Mouse (Mus musculus) neural tube, embryonic 11.5 days (tissue): ENCODE measurements around the gene Fancm. TPM values are rescaled to one million over a fixed set of nuclear protein-coding genes. Genes with fewer than 3 reads are reported as not detected.

Experiments
- ATAC-seq: fragments of 200-750 bp; cut with Nextera tagmentation; 2 replicates; pipeline ENCODE4 v1.8.0; 2017; ENCODE audit warnings: moderate number of reproducible peaks, mild to moderate bottlenecking, moderate TSS enrichment, moderate library complexity; ENCODE audit not compliant: insufficient read depth, low FRiP score, low TSS enrichment
- DNase-seq: peaks from one replicate; pipeline ENCODE4 v3.0.0-alpha.2; 2015; ENCODE audit warnings: low spot score
- H3K27ac ChIP-seq: fragments of 300-500 bp; sonication (generic); 2 replicates; pipeline ENCODE4 v1.5.1; 2014; ENCODE audit warnings: low read depth, mild to moderate bottlenecking, low read length
- H3K27me3 ChIP-seq: fragments of 300-500 bp; sonication (generic); 2 replicates; pipeline ENCODE4 v1.6.1; 2014; ENCODE audit warnings: mild to moderate bottlenecking, low read length, mixed read lengths; ENCODE audit not compliant: control insufficient read depth, insufficient read depth
- H3K36me3 ChIP-seq: fragments of 300-500 bp; sonication (generic); 2 replicates; pipeline ENCODE4 v1.6.1; 2014; ENCODE audit warnings: mild to moderate bottlenecking, low read length, moderate library complexity, mixed read lengths; ENCODE audit not compliant: control insufficient read depth, insufficient read depth
- H3K4me1 ChIP-seq: fragments of 300-500 bp; sonication (generic); 2 replicates; pipeline ENCODE4 v1.6.1; 2014; ENCODE audit warnings: low read length, mixed read lengths; ENCODE audit not compliant: control insufficient read depth, insufficient read depth
- H3K4me2 ChIP-seq: fragments of 300-500 bp; sonication (generic); 2 replicates; pipeline ENCODE4 v1.6.1; 2014; ENCODE audit warnings: low read depth, mild to moderate bottlenecking, moderate library complexity
- H3K4me3 ChIP-seq: fragments of 300-500 bp; sonication (generic); 2 replicates; pipeline ENCODE4 v1.5.1; 2014; ENCODE audit warnings: low read depth, low read length
- H3K9ac ChIP-seq: fragments of 300-500 bp; sonication (generic); 2 replicates; pipeline ENCODE4 v1.6.1; 2014; ENCODE audit warnings: mild to moderate bottlenecking, low read length
- H3K9me3 ChIP-seq: fragments of 300-500 bp; sonication (generic); 2 replicates; pipeline ENCODE4 v1.6.1; 2016; ENCODE audit warnings: low read length; ENCODE audit not compliant: control insufficient read depth
- WGBS: fragments of 180-500 bp; shearing (Covaris S2); extraction: QIAGEN DNeasy Blood & Tissue Kit; methylation state at CpG from one replicate; pipeline ENCODE4 v1.1.7; 2014; 5-methylcytosine and 5-hydroxymethylcytosine counted together
- polyA plus RNA-seq: library from polyadenylated mRNA; unstranded; fragments of >200 nt; fragmentation: Nextera tagmentation; extraction: Ambion mirVana; gene quantifications from 2 replicates; pipeline ENCODE4 v1.2.1, GENCODE M21; 2014

The Fancm gene
- 11.9 and 15.0 TPM in 2 replicates for polyA plus RNA-seq

- Histone ChIP-seq H3K27ac (peak within 1 kb of the TSS; percentile 67), H3K4me1 (peaks cover 6% of the 10 kb centered on the region), H3K4me2 (peak within 1 kb of the TSS; percentile 79), H3K9ac (peak within 1 kb of the TSS; percentile 79), H3K36me3 (no peaks in the 10 kb centered on the region), H3K4me3 (peak within 1 kb of the TSS; percentile 86), H3K27me3 (no peaks in the 10 kb centered on the region), H3K9me3 (no peaks in the 10 kb centered on the region)
- DNase-seq (peak; percentile 94), ATAC-seq (peak; percentile 20)
- 3% methylated on average over 39 of the region's 39 CpGs for WGBS
These were observed at the start of gene Fancm for GRCm38 (mm10) chr12:65075085-65075732. Fancm (plus strand) TSS chr12:65075603.

GRCm38 (mm10) chr12:65035839-65036189 is 39.6 kb upstream of the Fancm start:
- ATAC-seq (no peak), DNase-seq (no peak)
- Histone ChIP-seq H3K27me3 (no peaks in the 10 kb centered on the region), H3K9me3 (no peaks in the 10 kb centered on the region), H3K4me3 (peak overlapping the region; percentile 91), H3K4me1 (peaks cover 2% of the 10 kb centered on the region; the same call in 1 of the 2 replicates), H3K27ac (no peak overlapping the region), H3K9ac (no peak overlapping the region), H3K4me2 (peak overlapping the region; percentile 55), H3K36me3 (no peaks in the 10 kb centered on the region)
- 49% methylated on average over 8 of the region's 8 CpGs for WGBS

DNA sequence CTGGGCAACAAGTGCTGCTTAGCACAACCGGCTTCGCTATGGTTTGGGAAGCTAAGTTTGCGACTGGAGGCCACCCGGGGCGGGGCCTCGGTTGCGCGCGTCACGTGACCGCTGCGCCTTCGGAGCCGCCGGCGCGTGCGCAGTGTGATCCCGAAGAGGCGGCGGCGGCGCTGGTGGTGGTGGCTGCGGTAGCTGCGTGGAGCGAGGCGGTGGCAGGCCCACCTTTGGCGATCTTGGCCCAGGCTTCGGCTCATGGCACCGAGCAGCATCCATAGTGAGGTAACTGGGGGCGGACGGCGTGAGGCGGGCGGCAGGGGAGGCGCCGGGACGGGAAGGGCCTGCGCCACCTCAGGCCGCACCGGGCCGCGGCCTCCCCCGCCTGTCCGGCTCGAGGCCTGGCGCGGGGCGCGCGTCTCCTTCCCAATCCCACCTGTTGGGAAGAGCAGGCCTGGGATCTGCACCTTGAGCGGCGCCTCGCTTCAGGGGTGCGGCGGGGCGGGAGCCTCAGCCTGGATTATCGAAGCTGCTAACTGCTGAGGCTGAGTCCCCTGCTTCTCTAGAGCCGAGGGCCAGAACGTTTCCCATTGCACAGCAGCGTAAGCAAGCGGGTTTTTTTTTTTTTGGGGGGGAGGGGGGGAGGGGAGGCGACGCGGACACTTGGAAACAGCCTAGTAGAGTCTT is 39.1 kb upstream of the Fancm start, which contains the start of gene Prpf39:
Gene Prpf39, plus strand, starts transcription at position 144 of the 681 bp plus-strand sequence.
- no peaks in the 10 kb centered on the region for H3K9me3 ChIP-seq
- H3K4me2 ChIP-seq: peak within 1 kb of the TSS; percentile 55
- under 1% methylated on average over 56 of the region's 65 CpGs for WGBS
- peak within 1 kb of the TSS; percentile 53; the same call in 1 of the 2 replicates for H3K27ac ChIP-seq
- H3K27me3 ChIP-seq: no peaks in the 10 kb centered on the region
- H3K4me1 ChIP-seq: peaks cover 2% of the 10 kb centered on the region; the same call in 1 of the 2 replicates
- DNase-seq (peak; percentile 94), ATAC-seq (peak; percentile 94)
- H3K4me3 ChIP-seq: peak within 1 kb of the TSS; percentile 91
- peak within 1 kb of the TSS; percentile 90 for H3K9ac ChIP-seq
- H3K36me3 ChIP-seq: no peaks in the 10 kb centered on the region

DNA sequence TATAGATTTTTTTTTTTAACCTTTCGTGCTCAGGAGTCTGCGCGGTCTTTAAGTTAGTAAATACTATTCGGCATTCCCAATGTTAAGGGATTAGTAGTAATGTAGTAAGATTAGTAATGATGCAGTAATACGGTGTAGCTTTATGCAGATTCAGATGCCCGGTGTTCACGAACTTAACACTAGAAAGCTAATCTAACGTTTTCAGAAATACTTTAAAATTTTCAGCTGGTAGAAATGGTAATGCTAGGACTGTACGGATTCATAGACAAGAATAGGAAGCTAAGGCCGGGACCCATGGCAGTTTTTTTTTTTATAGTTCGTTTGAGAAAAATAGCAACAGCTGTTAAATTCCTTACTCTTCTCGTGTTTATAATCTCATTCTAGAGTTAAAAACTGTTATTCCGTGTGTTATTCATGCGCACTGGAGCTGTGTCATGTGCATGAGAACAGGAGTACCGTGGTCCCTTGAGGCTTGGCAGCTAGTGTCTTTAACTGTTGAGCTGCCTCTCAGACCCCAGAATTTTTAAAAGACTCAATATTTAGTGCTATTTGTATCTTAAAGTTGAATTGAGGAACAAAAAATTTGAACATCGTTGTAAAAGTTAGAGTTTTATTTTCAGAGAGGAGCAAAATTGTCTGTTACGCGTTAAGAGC is 38.4 kb upstream of the Fancm start:
- peak overlapping the region; percentile 91 for H3K4me3 ChIP-seq
- ATAC-seq (0 out of 2 replicates have a peak, but pooled peaks have one; percentile 3), DNase-seq (peak; percentile 11)
- no peak overlapping the region for H3K27ac ChIP-seq
- H3K4me1 ChIP-seq: peaks cover 2% of the 10 kb centered on the region; the same call in 1 of the 2 replicates
- no peaks in the 10 kb centered on the region for H3K27me3 ChIP-seq
- peak overlapping the region; percentile 55 for H3K4me2 ChIP-seq
- no peaks in the 10 kb centered on the region for H3K36me3 ChIP-seq
- 19% methylated on average over 18 of the region's 18 CpGs for WGBS
- H3K9ac ChIP-seq: peak overlapping the region; percentile 90
- H3K9me3 ChIP-seq: no peaks in the 10 kb centered on the region

- H3K9me3 ChIP-seq: no peaks in the 10 kb centered on the region
- H3K4me3 ChIP-seq: peak overlapping the region; percentile 91
- no peaks in the 10 kb centered on the region for H3K36me3 ChIP-seq
- peaks cover 2% of the 10 kb centered on the region; the same call in 1 of the 2 replicates for H3K4me1 ChIP-seq
- no peak overlapping the region for H3K27ac ChIP-seq
- peak overlapping the region; percentile 55 for H3K4me2 ChIP-seq
- no peaks in the 10 kb centered on the region for H3K27me3 ChIP-seq
- ATAC-seq (no peak), DNase-seq (no peak)
- no peak overlapping the region for H3K9ac ChIP-seq
- 35% methylated on average over 4 of the region's 4 CpGs for WGBS
These were observed 37.9 kb upstream of the Fancm start for GRCm38 (mm10) chr12:65037546-65037937.

DNA sequence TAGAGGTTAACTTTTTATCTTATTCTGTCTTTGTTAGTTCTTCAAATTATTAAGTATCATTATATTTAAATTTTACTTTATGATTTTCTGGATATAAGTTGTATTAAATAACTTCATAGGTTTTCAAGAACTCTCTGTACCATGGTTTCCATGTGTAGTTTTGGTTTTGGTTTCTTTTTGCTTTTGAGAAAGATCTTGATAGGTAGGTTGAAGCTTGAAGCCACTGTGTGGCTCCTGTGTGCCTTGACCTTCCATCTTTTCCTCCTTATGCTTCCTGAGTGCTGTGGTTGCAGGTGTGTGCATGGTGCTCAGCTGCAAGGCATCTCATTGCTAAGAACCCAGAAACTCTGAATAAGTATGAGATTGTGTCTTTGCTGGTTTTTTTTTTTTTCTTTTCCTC is 26.6 kb upstream of the Fancm start:
- Histone ChIP-seq H3K4me3 (no peak overlapping the region), H3K4me2 (no peak overlapping the region), H3K27me3 (no peaks in the 10 kb centered on the region), H3K36me3 (no peaks in the 10 kb centered on the region), H3K27ac (no peak overlapping the region), H3K4me1 (no peaks in the 10 kb centered on the region), H3K9ac (no peak overlapping the region), H3K9me3 (no peaks in the 10 kb centered on the region)
- ATAC-seq: no peak
- no peak for DNase-seq

DNA sequence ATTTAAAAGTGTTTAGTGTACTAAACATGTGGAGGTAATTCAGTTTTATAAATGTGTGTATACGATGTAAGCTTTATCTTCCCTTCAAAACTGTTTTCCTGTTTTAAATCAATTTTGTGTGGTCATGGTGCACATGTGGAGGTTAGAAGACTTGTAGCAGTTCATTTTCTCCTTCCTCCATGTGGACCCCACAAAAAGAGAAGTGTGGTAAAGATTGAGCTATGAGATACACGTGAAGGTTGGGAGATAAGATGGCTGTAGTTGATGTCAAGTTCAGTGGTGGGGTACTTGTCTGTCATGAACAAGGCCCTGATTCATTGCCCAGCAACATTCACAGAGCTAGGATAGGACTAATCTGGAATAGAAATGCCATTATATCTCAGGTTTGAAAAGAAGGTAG is 17.2 kb upstream of the Fancm start:
- H3K36me3 ChIP-seq: peaks cover 6% of the 10 kb centered on the region; the same call in 1 of the 2 replicates
- DNase-seq (no peak), ATAC-seq (no peak)
- H3K9me3 ChIP-seq: no peaks in the 10 kb centered on the region
- H3K4me3 ChIP-seq: no peak overlapping the region
- WGBS: 83% methylated on average over 2 of the region's 2 CpGs
- no peak overlapping the region for H3K9ac ChIP-seq
- no peaks in the 10 kb centered on the region for H3K4me1 ChIP-seq
- H3K4me2 ChIP-seq: no peak overlapping the region
- H3K27me3 ChIP-seq: no peaks in the 10 kb centered on the region
- H3K27ac ChIP-seq: no peak overlapping the region

GRCm38 (mm10) chr12:65061082-65061481 is 14.3 kb upstream of the Fancm start:
- no peak overlapping the region for H3K27ac ChIP-seq
- no peak overlapping the region for H3K4me3 ChIP-seq
- H3K27me3 ChIP-seq: no peaks in the 10 kb centered on the region
- DNase-seq (no peak), ATAC-seq (no peak)
- H3K4me1 ChIP-seq: no peaks in the 10 kb centered on the region
- peaks cover 2% of the 10 kb centered on the region; the same call in 1 of the 2 replicates for H3K36me3 ChIP-seq
- H3K9ac ChIP-seq: no peak overlapping the region
- no peak overlapping the region for H3K4me2 ChIP-seq
- H3K9me3 ChIP-seq: no peaks in the 10 kb centered on the region
